8 mouse cellular contexts compared by ENCODE assay signal in the genomic region with DNA sequence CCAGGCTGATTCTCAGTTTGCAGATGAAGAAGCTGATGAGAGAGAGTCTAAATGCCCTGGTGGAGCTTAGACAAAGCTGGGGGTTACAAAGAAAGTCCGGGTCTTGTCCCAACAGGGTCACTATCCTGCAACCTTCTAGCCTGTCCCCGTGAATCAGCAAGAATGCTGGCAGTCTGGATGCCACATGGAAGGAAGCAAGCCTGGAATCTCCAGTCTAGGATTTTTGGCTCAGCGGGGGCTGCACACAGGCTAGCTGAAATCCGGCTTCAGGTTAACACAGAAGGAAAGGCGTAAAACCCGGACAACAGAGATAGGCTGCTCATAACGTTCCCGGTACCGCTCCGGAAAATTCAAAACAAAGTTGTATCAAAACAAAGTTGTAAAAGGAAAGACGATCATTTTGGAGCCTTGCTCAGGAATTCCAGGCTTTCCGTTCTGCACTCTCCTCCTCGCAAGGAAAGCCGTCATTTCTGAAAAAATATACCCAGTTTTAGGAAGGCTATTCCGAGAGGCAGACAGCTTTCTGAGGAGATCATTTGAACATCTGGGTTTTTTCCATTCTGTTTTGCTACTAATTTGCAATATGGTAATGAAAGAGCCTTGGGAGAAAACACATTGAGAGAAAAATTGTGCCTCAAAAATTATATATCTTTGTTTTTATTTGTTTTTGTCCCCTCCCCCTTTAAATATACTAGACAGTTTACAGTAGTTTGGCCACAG.
A peak's percentile ranks its signal among the peaks of the same experiment; 100 is the strongest.
DNase-seq lines count a peak whose midpoint lies in the region; ATAC-seq lines count a peak whose summit lies in the region.

No protein-coding gene starts in this region.

- peaks cover 3% of the 10 kb centered on the region for H3K4me1 ChIP-seq in lung, embryonic 16.5 days (replicated peaks; ENCODE audit: control insufficient read depth, insufficient read depth, low read length)
- H3K4me1 ChIP-seq in heart, embryonic 10.5 days: no peaks in the 10 kb centered on the region
- peaks cover 6% of the 10 kb centered on the region for H3K4me1 ChIP-seq in kidney, embryonic 16.5 days (ENCODE audit: insufficient read depth, low read length)

- H3K27me3 ChIP-seq in lung, embryonic 16.5 days (ENCODE audit: control insufficient read depth, insufficient read depth, low read depth, low read length): no peaks in the 10 kb centered on the region
- no peaks in the 10 kb centered on the region for H3K27me3 ChIP-seq in heart, embryonic 10.5 days (ENCODE audit: insufficient read depth, poor library complexity, severe bottlenecking)
- no peaks in the 10 kb centered on the region for H3K27me3 ChIP-seq in kidney, embryonic 16.5 days (ENCODE audit: insufficient read depth, low read length)

- no peak for DNase-seq in lung, postnatal 36 days
- DNase-seq in embryo, embryonic 10 days (ENCODE audit: low spot score): peak; percentile 70
- DNase-seq in heart, embryonic 10.5 days (ENCODE audit: low spot score): no peak
- peak; percentile 49 for DNase-seq in neural tube, embryonic 10.5 days (ENCODE audit: extremely low spot score, low spot score)
- DNase-seq in cerebellum, adult 8-10 months: no peak

- peak overlapping the region; percentile 61 for H3K9ac ChIP-seq in lung, embryonic 16.5 days (ENCODE audit: low read length)
- peak overlapping the region; percentile 58 for H3K9ac ChIP-seq in kidney, embryonic 16.5 days (replicated peaks; ENCODE audit: low read length)

- H3K4me2 ChIP-seq in lung, embryonic 16.5 days (ENCODE audit: low read depth, low read length): peak overlapping the region; percentile 58
- H3K4me2 ChIP-seq in kidney, embryonic 16.5 days (replicated peaks; ENCODE audit: low read depth, low read length): peak overlapping the region; percentile 62

- peak; percentile 60; the same call in 1 of the 2 replicates for ATAC-seq in lung, embryonic 16.5 days (ENCODE audit: low read depth)
- peak; percentile 85 for ATAC-seq in kidney, embryonic 16.5 days (ENCODE audit: low FRiP score, low TSS enrichment)
- ATAC-seq in cerebellum, adult (ENCODE audit: insufficient number of reproducible peaks, low FRiP score, low TSS enrichment): no peak

- H3K36me3 ChIP-seq in lung, embryonic 16.5 days (ENCODE audit: control insufficient read depth, insufficient read depth, low read length): no peaks in the 10 kb centered on the region
- no peaks in the 10 kb centered on the region for H3K36me3 ChIP-seq in heart, embryonic 10.5 days
- no peaks in the 10 kb centered on the region for H3K36me3 ChIP-seq in kidney, embryonic 16.5 days (ENCODE audit: insufficient read depth, low read length)

- 22% methylated on average over 15 of the region's 15 CpGs for WGBS in lung, embryonic 16.5 days
- WGBS in heart, embryonic 10.5 days: 38% methylated on average over 15 of the region's 15 CpGs
- 12% methylated on average over 15 of the region's 15 CpGs for WGBS in kidney, embryonic 16.5 days

- H3K4me3 ChIP-seq in lung, embryonic 16.5 days (ENCODE audit: low read length): peak overlapping the region; percentile 41
- peak overlapping the region; percentile 27; the same call in 1 of the 2 replicates for H3K4me3 ChIP-seq in heart, embryonic 10.5 days
- peak overlapping the region; percentile 44 for H3K4me3 ChIP-seq in kidney, embryonic 16.5 days (ENCODE audit: low read length)

- no peaks in the 10 kb centered on the region; the same call in 1 of the 2 replicates for H3K9me3 ChIP-seq in lung, embryonic 16.5 days (ENCODE audit: control insufficient read depth, low read length)
- H3K9me3 ChIP-seq in heart, embryonic 10.5 days: no peaks in the 10 kb centered on the region
- H3K9me3 ChIP-seq in kidney, embryonic 16.5 days (ENCODE audit: low read length): no peaks in the 10 kb centered on the region

- H3K27ac ChIP-seq in lung, embryonic 16.5 days (ENCODE audit: low read length): peak overlapping the region; percentile 61
- peak overlapping the region; percentile 73 for H3K27ac ChIP-seq in heart, embryonic 10.5 days
- H3K27ac ChIP-seq in kidney, embryonic 16.5 days (ENCODE audit: low read length): peak overlapping the region; percentile 84

Comparison
In these comparisons a context has a peak if more than half of its experiments do, and no peak if none do; other contexts are left out.
1. DNase-seq: peak in embryo, embryonic 10 days (single experiment) and neural tube, embryonic 10.5 days (single experiment); none in lung, postnatal 36 days (single experiment), heart, embryonic 10.5 days (single experiment) and cerebellum, adult 8-10 months (single experiment).
2. Peak in every context shown above with its lines, with median percentiles within 50 percentile points of each other: H3K27ac ChIP-seq and H3K4me3 ChIP-seq.